Mouse (Mus musculus): ENCODE measurements around the gene Zfpm1.
A peak's percentile ranks its signal among the peaks of the same experiment; 100 is the strongest.

The Zfpm1 gene

GRCm38 (mm10) chr8:122274651-122275391, 7.1 kb upstream of the Zfpm1 start:
- DNase-seq (ENCODE audit: low read depth): no peak

DNA sequence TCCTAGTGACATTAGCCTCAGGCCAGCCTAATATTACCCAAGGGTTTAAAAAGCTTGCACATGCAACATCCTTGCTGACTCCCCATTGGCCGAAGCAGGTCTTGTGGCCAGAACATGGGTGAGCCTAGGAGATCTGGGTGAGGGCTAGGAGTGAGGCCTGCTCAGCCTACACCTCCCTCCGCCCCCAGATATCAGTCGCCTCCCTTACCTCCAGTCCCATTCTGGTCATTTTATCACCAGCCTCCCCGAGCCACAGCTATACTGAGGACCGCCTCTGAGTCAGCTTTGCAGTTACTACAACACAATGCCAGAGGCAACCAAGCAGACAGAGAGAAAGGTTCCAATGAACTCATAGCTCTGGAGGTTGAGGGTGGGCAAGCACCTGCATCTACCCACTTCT, 5.6 kb upstream of the Zfpm1 start:
- DNase-seq (ENCODE audit: low read depth): no peak

- DNase-seq (ENCODE audit: low read depth): no peak
These were observed 4.5 kb upstream of the Zfpm1 start for GRCm38 (mm10) chr8:122277204-122277995.

DNA sequence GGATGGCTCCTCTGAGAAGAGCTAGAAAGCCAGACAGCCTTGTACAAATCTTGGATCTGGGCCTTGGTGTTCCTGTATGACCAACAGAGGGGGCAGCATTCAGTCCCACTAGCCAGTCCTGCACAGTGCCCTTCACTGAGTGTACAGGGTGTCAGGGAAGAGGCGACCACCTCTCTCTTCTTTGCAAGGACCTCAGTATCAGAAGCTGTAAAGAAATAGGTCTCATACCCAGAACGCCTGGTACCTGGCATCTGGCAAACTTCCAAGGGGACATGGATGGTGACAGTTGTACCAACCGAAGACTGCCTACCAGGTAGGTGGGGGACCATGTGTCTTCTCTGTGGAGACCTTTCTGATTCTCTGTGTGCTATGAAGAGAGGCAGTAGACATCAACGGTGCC, 1.8 kb upstream of the Zfpm1 start:
- peak; percentile 44 for DNase-seq (ENCODE audit: low read depth)

- peak; percentile 46 for DNase-seq (ENCODE audit: low read depth)
These were observed 1.2 kb upstream of the Zfpm1 start for GRCm38 (mm10) chr8:122280588-122281316.

- peak; percentile 100 for DNase-seq (ENCODE audit: low read depth)
These were observed 465 bp upstream of the Zfpm1 start for GRCm38 (mm10) chr8:122281317-122282034.

GRCm38 (mm10) chr8:122282501-122283355, 787 bp downstream of the Zfpm1 start:
- peak; percentile 22 for DNase-seq (ENCODE audit: low read depth)

- DNase-seq (ENCODE audit: low read depth): peak; percentile 58
These were observed 1.6 kb downstream of the Zfpm1 start for GRCm38 (mm10) chr8:122283356-122284202.

- peak; percentile 48 for DNase-seq (ENCODE audit: low read depth)
These were observed 2.3 kb downstream of the Zfpm1 start for GRCm38 (mm10) chr8:122284203-122284658.

GRCm38 (mm10) chr8:122284659-122285261, 2.8 kb downstream of the Zfpm1 start:
- DNase-seq (ENCODE audit: low read depth): peak; percentile 21

DNA sequence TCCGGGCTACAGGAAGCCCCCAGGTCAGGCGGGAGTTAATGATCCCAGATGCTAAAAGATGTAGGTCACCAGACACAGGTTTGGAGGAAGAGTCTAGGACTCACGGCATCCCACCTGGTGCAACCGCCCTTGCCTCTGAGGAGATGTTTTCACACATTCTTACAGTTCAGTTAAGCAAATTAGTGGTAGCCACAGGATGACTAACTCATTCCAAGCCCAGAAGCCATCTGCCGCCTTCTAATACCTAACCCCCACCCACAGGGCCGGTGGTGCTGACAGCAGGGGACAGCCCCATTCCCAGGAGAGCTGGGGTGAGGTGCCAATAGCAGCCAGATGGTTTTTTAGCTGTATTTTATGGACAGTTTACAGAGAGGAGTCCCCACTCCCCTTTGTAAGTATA, 3.8 kb downstream of the Zfpm1 start:
- DNase-seq (ENCODE audit: low read depth): peak; percentile 22

GRCm38 (mm10) chr8:122286899-122287298, 5.0 kb downstream of the Zfpm1 start:
- DNase-seq (ENCODE audit: low read depth): no peak

DNA sequence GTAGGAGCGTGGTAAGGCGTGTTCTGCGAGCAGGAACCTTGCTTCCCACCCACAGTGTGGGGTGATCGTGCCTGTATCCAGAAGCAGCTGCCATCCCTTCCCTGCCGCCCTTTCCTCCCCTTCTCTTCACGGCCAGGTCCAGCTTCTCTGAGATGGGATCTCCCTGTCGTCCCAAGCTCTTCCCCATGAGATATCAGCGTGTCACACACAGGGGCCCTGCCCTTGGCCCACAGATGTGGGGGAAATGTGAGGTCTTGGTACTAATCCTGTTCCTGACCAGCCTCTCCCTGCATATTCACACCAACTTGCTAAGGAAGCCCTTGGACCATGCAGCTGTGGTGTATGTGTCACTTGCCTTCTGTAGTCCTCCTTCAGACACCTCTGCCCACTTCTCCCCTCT, 5.8 kb downstream of the Zfpm1 start:
- DNase-seq (ENCODE audit: low read depth): no peak

DNA sequence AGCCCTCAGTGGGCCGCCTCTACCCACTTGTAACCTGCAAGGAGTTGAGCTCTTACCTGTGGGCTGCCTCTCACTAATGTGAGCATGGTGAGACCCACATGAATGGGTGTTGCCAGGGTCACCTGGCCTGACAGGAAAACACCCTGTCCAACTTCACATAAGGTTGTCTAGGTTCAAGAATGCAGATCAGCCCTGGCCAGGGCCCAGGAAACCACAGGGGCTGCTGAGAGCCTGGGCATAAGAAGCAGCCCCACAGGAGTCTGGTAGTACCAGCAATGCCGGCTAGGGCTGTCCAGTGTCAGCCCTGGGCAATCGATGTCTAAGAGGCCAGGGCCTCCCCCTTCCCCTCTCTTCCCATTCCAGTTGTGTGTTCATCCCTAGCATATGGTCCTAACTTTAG, 6.4 kb downstream of the Zfpm1 start:
- no peak for DNase-seq (ENCODE audit: low read depth)

GRCm38 (mm10) chr8:122291075-122291474, 9.1 kb downstream of the Zfpm1 start:
- no peak for DNase-seq (ENCODE audit: low read depth)

DNA sequence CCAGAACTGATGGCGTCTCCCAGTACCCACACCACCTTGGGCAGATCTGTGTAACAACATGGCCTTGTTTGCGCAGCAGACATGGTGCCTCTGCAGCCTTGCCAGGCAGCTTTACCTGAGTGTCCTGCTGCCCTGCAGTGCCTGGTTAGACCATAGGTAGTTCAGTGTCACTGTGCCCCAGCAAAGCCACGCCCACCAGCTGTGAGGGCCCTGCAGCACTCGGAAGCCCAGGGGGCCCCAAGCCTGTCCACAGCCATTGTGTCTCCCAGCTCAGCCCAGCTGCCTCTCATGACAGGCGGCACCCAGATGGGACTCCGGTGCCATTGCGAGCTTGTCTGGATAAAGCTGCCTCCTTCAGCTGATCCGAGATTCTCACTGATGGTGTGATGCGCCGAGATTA, 9.6 kb downstream of the Zfpm1 start:
- no peak for DNase-seq (ENCODE audit: low read depth)

GRCm38 (mm10) chr8:122293484-122293883, 11.5 kb downstream of the Zfpm1 start:
- no peak for DNase-seq (ENCODE audit: low read depth)

- peak; percentile 82 for DNase-seq (ENCODE audit: low read depth)
These were observed 12.3 kb downstream of the Zfpm1 start for GRCm38 (mm10) chr8:122294273-122294683.

DNA sequence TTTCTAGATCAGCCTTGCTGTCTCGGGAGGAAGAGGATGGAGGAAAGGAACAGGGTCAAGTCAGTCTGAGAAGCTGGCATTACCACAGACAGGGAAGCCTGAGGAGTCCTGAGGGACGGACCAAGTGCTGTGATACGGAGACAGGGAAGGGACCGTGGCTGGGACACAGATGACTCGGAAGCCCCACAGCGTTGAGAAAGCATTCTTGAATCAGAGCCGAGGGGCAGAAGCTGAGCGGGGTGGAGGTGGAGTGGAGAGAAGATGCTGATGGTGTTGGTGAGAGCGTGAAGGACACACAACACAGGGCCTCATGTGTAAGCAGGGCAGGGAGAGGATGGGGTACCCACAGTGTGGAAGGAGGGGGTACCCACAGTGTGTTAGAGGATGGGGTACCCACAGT, 13.4 kb downstream of the Zfpm1 start:
- peak; percentile 28 for DNase-seq (ENCODE audit: low read depth)
